Mouse (Mus musculus) cortical plate, adult 2 months (tissue): ENCODE results near the gene Akr1b3.

Experiments used
- CTCF ChIP-seq: fragments of 200-500 bp; IDR thresholded peaks from 2 replicates; pipeline ENCODE4 v1.5.1; 2011; ENCODE audit warnings: mild to moderate bottlenecking, control low read depth, low read length; ENCODE audit not compliant: insufficient read depth; ENCODE audit errors: extremely low read depth
- POLR2A ChIP-seq: fragments of 200-500 bp; IDR thresholded peaks from 2 replicates; pipeline ENCODE4 v1.6.1; 2011; ENCODE audit warnings: mild to moderate bottlenecking, low read length, control low read depth; ENCODE audit not compliant: insufficient read depth; ENCODE audit errors: extremely low read depth

DNA sequence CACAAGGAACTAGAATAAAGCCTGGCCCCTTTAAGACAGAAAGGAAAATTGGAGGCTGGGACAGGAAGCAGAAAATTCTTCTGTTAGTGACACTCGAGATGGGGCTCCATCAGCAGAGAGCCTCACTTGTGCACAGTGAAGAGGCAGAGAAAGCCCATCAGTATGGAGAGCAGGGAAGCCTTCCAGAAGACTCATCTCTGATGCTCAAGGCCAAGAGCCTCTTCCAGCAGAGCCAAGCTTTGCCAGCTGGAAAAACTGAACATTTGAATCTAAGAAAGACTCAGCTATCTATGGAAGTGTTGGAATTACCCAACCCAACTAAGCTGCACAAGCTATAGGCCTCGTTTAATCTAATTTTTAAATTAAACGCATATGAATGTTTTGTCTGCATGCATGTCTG, 30.4 kb downstream of the Akr1b3 start:
- TF ChIP-seq CTCF, result no peak
- no peak for TF ChIP-seq POLR2A
